Mouse (Mus musculus) embryonic stem cell, embryonic (primary cell): ENCODE results near the gene Esf1.
"Not testable (repeated sequence)": the region's sequence is repeated elsewhere in the genome, so short reads cannot be mapped to it uniquely, and the experiment has no call there.

Experiments used
- CTCF ChIA-PET, 4 experiments: fragments of 300-600 bp in 2 of 4; fragments of 350-600 bp in 2 of 4; sonication (Branson Sonifier 250); formaldehyde crosslinking; loops; one replicate each; lab custom pipeline; 2022; ENCODE audit warnings: inconsistent platforms in 2 of 4; lab: Charles Lee
- POLR2A ChIA-PET, 4 experiments: fragments of 300-600 bp in 2 of 4; fragments of 350-600 bp in 2 of 4; sonication (Branson Sonifier 250); formaldehyde crosslinking; loops; one replicate each; lab custom pipeline; 2022; ENCODE audit warnings: antibody characterized with exemption in 4 of 4, inconsistent platforms in 1 of 4; lab: Charles Lee

The Esf1 gene

DNA sequence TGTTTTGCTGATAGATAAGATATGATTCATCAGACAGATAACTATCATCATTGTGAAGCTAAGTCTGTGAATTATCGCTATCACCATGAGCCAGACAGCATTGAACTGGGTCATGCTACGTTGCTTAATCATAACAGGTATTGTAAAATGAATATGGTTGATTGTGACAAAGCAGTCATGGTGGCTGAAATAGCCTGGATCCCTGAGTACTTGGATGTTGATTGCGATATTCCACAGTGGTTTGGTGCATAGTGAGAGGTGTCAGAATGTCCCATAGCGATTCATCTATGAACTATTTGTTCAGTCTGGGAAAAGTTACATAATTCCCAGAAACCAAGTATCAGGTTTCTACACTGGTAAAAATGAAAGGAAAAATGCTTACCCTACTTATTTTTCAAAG lies 62.7 kb downstream of the Esf1 start:
- ChIA-PET POLR2A (no interaction called here), CTCF (no interaction called here)

DNA sequence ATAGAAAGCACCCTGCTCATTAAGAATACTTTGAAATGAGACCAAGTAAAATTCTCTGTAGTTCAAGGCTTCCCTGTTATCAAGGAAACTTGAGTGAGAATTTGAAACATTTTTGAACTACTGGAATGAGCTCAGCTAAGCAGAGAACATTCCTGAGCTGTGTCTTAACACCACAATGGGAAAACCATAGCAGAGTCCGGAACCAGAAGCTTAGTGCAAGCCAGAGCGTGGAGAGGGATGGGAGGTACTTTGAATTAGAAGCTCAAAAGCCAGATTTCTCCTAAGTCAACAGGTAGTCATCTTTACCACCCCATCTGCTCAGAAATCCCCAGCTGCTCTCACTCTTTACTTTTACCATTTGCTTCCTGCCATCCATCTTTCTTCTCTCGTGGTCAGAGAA lies 65.4 kb downstream of the Esf1 start:
- CTCF ChIA-PET = interaction anchor here in 2 of 4 experiments (0.5 to 0.6 kb wide), 2 partner anchors 57 to 216 kb away, joined by 4 to 11 read pairs; no protein-coding TSS in a partner anchor
- POLR2A ChIA-PET = no interaction called here

DNA sequence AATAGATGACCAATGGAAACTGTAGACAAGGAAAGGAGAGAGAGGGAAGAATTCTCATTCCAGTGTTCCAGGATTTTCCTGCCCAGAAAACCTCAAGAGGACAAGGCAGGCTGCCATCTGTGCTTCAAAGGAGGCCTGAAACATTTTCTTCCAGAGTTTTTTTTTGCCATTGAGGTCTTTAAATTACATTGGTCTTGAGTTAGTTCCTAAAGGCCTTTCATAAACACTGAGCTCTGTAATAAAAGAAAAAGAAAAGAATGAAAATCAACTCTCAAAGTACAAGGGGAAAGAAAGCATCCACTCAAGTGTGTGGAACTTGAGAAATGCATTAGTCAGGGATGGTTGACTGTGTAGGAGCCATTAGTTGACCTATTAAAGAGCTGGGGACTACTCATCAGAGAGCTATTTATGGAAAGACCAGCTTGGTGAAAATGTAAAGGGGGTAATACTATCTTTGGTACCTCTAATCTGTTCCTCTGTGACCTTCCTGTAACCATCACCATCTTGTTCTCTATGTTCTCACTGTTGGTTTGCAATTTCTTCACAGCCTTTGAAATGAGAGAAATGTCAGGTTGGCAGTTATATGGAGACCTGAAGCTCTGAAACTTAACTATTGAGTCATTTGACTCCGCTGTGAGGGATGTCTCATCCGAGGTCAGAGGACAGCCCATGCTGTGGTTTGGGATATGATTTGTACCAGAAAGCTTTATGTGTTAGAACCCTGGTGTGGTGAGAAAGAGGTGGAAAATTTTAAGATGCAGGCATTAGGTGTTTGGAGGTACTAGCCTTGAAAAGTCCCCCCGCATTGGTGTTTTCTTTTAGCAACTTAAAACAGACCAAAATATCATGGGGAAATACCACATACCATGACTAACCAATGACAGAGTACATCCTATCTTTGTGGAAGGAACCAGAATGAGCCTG lies 69.6 kb downstream of the Esf1 start:
- ChIA-PET POLR2A (interaction anchor here in 1 of 4 experiments (0.5 kb wide), 1 partner anchor 18 kb away, joined by 3 read pairs; no protein-coding TSS in a partner anchor), CTCF (interaction anchor here in 1 of 4 experiments (0.5 kb wide), 1 partner anchor 226 kb away, joined by 5 read pairs; no protein-coding TSS in a partner anchor)

DNA sequence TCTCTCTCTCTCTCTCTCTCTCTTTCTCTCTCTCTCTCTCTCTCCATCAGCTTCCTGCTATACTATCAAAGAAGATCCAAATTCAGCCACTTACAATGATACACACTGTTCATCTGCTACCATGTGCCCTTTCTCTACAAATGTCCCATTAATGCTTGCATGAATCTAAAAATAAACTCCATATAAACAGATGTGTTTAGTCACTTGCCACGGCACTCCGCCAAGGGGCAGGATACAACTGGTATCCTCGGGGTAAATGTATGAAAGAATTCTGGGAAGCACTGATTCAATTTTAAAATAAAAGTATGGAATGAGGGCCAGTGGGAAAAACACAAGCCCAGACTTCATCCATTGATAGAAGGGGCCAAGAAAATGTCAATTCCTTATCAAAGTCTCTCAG lies 70.4 kb downstream of the Esf1 start:
- ChIA-PET CTCF (no interaction called here), POLR2A (no interaction called here)

DNA sequence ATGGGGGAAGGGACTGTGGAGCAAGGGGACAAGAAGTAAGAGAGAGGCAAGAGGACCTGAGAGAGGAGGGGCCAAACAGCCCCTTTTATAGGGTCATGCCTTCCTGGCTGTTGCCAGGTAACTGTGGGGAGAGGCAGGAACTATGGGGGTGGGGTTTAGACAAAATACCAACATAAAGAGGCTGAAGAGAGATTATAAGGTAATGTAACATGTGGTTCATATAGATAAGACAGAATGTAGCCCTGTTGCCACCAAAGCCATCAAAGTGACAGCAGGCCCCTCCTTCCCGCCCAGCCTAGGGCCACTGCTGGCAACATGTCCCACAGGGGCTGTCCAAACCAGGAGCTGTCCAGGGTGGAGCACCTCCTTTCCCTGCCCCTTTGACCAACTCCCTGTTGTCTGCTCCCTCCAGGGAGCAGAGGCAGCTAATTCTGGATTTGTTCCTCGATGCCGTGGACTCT lies 73.2 kb downstream of the Esf1 start:
- ChIA-PET CTCF (interaction anchor here in 1 of 4 experiments (0.6 kb wide), 1 partner anchor 63 kb away, joined by 4 read pairs; no protein-coding TSS in a partner anchor), POLR2A (interaction anchor here in 1 of 4 experiments (0.9 to 1.2 kb wide), 2 partner anchors 19 to 30 kb away, joined by 3 read pairs; no protein-coding TSS in a partner anchor)

DNA sequence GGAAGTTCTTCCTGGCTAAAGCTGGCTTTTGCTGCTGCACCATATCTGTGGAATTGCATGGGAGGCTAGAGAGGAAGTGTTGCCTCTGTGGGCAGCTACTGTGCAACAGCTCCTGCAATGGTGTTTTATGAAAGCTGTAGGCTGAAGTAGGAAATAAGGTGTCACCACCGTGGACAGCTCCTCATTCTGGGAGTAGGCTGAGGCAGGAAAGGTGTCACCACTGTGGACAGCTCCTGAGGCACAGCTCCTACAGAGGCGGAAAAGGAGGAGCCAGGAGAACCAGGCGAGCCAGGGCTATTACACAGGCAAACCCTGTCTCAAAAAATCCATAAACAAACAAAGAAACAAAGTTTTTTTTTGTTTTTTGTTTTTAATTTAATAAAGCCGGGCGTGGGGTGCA lies 74.3 kb downstream of the Esf1 start:
- CTCF ChIA-PET = interaction anchor here in 1 of 4 experiments (1.0 kb wide), 1 partner anchor 373 kb away, joined by 3 read pairs; no protein-coding TSS in a partner anchor
- POLR2A ChIA-PET = interaction anchor here in 1 of 4 experiments (1.2 to 1.7 kb wide), 3 partner anchors 18 to 30 kb away, joined by 3 to 5 read pairs (median 3); no protein-coding TSS in a partner anchor

DNA sequence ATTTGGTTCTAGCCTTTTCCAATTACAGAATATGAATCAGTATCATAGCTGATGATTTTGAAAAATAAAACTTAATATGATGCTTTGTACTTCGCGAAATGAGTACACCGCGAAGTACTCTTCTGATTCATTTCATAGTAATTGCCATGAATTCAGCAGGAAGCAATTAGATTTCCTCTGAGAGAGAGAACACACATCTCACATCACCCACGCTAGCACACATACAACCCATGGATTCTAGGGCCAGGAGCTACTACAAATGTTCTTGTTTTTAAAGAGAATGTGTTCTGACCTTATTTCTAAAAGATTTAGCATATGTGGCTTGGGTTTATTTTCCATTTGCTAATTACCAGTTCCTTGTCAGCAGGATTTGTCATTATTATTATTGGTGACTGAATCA lies 76.9 kb downstream of the Esf1 start:
- ChIA-PET CTCF (no interaction called here), POLR2A (no interaction called here)

DNA sequence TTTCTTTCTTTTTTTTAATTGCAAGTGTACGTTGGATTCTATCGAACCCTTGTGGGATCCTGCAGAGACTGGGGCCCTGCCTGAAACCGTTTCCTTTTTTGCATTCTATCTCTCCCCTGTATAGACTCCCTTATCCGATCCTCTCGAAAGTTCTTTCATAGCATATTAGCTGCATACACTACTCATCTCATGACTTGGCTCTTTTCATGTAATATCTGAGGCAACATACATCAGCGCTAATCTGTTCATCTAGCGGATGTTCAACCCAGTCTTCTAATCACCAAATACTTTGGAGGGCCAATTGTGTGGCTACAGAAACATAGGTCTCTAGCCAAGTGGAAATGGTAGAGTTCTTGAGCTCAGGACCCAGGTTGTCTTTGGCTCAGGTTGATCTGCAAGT lies 86.1 kb downstream of the Esf1 start:
- ChIA-PET CTCF (no interaction called here), POLR2A (no interaction called here)

DNA sequence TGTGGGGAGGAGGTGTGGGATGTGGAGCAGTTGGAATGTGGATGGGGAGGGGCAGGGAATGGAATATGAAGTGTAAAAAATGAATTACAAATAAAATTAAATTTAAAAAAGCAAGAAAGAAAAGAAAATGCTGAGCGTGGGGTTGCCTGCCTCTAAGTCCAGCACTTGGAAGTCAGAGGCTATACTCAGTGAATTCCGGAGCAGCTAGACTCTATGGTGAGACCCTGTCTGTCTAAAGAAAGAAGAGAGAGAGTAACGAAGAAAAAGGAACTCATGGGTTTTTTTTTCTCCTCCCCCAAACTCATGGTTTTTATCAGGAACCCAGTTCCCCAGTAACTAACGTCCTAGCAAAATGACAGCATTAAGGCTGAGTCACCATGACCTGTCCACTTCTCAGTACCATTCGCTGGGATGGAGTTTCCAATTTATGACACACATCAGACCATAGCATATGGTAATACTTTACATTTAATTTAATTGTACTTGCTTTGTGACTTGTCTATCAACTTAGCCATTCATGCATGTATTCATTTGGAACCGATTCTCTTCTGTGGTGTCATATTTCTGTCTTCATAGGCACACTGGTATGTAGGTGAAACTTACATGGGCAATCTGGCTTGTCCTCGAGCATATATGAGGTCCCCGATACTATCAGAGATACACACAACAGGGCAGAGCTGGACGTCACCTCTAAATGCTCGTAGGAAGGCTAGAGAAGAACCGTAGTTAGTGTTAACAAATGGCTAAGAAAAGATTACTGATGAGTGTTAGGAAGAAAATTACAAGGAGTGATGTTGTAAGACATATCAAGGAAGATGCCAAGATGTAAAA lies 89.4 kb downstream of the Esf1 start:
- POLR2A ChIA-PET = interaction anchor here in 1 of 4 experiments (1.7 kb wide), 1 partner anchor 14 kb away, joined by 5 read pairs; the partner anchor contains the start of gene Tasp1

DNA sequence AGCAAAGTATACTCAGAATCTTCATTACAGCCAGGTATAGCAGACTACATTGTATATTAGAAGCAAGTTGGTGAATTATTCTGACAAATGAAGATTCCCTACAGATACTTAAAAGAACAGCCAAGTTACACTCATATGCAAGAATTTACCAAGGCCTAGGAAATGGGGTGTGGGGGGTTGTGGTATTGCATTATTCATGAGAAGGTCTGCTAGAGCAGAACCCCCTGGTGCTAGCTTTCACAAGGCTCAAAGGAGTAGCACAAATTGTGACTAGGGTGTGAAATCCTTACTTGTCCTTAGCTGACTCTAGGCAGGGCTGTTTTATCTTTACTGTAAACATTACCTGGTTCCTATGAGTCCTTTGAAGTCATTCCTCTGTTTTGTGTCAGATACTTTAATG lies 91.1 kb downstream of the Esf1 start:
- POLR2A ChIA-PET = interaction anchor here in 3 of 4 experiments (0.8 to 4.4 kb wide), 5 partner anchors 9 to 38 kb away, joined by 3 to 42 read pairs (median 12); partner anchors contain the start of gene Tasp1 (in 3 of the 3)
- CTCF ChIA-PET = not testable (repeated sequence)

More for the DNA sequence above, 89.4 kb downstream of the Esf1 start:
- CTCF ChIA-PET = no interaction called here

DNA sequence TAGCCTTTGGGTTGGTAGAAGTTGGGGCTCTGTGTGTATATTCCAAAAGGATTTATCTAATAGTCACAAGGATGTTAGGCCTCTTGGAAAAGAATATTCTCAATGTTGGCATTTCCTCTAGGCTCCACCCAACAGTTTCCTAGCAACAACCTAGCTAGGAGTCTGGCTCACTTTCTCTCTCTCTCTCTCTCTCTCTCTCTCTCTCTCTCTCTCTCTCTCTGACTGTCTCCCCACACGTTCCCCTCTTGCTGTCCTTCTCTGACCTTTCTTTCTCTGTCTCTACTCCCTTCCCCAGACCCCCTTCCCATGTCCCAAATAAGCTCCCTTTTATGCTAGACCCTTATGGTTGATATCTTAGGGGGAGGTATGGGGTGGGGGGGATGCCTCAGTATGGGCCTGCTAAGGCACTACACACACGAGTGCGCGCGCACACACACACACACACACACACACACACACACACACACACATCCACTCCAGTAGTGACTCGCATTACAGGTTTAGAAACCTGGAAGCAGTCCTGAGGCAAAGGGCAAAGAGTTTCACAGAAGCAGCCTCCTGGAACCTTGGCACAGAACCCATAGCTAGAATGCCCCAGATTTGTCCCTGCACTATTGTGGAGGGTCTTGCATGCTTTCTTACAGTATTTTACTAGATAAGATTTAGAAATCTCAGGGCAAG lies 91.6 kb downstream of the Esf1 start:
- ChIA-PET CTCF (interaction anchor here in 1 of 4 experiments (0.6 to 1.8 kb wide), 2 partner anchors 12 to 1182 kb away, joined by 5 to 6 read pairs; partner anchors contain the start of gene Tasp1), POLR2A (interaction anchor here (0.6 to 4.4 kb wide), 10 partner anchors 9 to 117 kb away, joined by 3 to 42 read pairs (median 6); partner anchors contain the start of gene Tasp1 (in 3 of the 4))

DNA sequence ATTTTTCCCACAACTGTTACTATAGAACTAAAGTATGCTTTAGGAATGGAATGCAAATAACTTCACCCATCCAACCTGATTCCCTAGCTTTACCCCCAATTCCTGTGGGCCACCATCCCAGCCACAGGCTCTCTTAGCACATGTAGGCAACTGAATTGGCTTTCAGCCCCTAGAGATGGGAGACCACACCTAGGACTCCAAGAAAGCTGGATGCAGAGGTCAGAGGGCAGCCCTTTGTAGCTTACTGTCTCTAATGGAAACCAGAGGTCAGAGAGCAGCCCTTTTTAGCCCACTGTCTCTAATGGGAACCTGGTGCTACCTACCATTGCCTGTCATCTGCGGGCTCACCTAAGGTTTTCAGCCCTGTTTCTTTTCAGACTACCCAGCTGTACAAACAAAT lies 92.9 kb downstream of the Esf1 start:
- CTCF ChIA-PET = interaction anchor here (1.1 to 1.8 kb wide), 4 partner anchors 11 to 93 kb away, joined by 3 to 6 read pairs (median 3); partner anchors contain the start of genes Tasp1 (in 2 of the 4), Esf1 (in 1 of the 4) and Ndufaf5 (in 1 of the 4)
- POLR2A ChIA-PET = interaction anchor here in 3 of 4 experiments (0.5 to 4.4 kb wide), 12 partner anchors 11 to 52 kb away, joined by 3 to 42 read pairs (median 4); partner anchors contain the start of gene Tasp1 (in 3 of the 3)

DNA sequence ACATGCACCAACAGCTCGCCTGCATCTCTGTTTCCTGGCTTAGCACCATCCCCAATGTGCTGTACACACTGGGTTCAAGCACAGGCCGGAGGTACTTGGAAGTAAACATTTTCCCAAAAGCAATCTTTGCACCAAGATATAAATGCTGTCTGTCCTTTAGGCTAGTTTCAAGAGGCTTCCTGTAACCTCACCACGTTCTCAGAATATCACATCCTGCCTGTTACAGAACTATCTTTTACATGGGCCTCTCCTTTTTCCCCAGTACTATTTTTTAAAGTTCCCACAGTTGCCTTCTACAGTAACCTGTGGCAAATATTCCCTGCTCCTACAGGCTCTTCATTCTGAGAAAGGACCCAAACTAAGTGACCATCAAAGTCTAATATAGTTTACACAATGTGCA lies 95.2 kb downstream of the Esf1 start:
- ChIA-PET CTCF (no interaction called here), POLR2A (interaction anchor here in 1 of 4 experiments (4.4 kb wide), 1 partner anchor 8 kb away, joined by 42 read pairs; the partner anchor contains the start of gene Tasp1)
